Mouse (Mus musculus): ENCODE results near the gene Ccdc40. TPM values are rescaled to one million over a fixed set of nuclear protein-coding genes. Genes with fewer than 3 reads are reported as not detected.

Gene Ccdc40
- polyA plus RNA-seq, 1 experiment from 2014 or later, result 12.0 TPM

- Histone ChIP-seq H3K27me3 (ENCODE audit: control insufficient read depth, insufficient read depth, low read length) (no peaks in the 10 kb centered on the region), H3K27ac (ENCODE audit: low read depth, low read length) (no peak overlapping the region), H3K36me3 (ENCODE audit: control insufficient read depth, insufficient read depth, low read length) (no peaks in the 10 kb centered on the region), H3K4me2 (ENCODE audit: low read depth, low read length) (no peak overlapping the region), H3K9me3 (ENCODE audit: control insufficient read depth, low read length) (no peaks in the 10 kb centered on the region), H3K4me3 (ENCODE audit: low read depth, low read length) (no peak overlapping the region), H3K9ac (replicated peaks; ENCODE audit: low read depth, low read length) (no peak overlapping the region), H3K4me1 (ENCODE audit: control insufficient read depth, insufficient read depth, low read length) (no peaks in the 10 kb centered on the region)
- peak; percentile 28; the same call in 1 of the 2 replicates for ATAC-seq (ENCODE audit: low read depth)
- WGBS, result 50% methylated on average over 12 of the region's 16 CpGs
These were observed 76.7 kb downstream of the Ccdc40 start for GRCm38 (mm10) chr11:119304904-119305712.

DNA sequence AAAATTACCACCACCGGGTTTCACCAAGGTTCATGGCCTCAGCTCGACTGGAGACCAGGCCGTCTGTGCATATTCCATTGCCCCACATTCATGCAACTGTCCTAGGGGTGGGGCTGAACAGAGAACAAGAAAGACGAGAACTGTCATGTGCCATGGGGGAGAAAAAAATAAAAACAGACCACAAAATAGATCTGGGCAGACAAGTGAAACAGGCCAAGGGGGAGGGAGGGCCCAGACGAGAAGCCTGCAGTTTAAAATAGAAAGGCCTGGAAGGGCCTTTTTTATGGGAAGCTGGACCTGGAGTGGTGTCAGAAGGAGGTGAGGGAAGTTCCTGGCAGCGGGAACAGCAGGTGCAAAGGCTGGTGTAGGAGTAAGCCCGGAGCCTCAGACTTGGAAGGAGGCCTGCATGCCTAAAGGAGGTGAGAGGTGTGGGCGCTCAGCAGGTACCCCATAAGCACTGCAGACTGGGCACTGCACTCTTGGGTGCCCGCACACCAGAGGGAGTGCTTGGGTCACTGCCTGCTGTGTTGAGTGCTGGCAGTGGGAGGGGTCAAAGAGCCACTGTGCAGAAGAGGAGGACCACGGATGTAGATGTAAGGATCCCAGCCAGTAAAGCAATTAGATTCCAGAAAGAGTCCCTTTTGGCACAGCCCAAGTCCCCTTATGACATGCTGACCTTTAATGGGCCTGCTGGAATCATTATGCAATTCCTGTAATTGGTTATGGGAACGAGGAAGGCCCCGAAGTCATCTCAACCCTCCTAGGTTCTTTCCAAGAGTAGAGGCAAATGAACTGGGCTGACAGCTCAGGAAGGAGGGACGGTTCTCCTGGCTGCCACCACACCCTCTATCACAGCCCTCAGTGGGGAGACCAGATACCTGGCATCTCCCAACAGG, 78.6 kb downstream of the Ccdc40 start:
- H3K4me3 ChIP-seq (ENCODE audit: low read depth, low read length), result no peak overlapping the region
- no peak overlapping the region for H3K4me2 ChIP-seq (ENCODE audit: low read depth, low read length)
- ATAC-seq (ENCODE audit: low read depth), result no peak
- H3K9ac ChIP-seq (replicated peaks; ENCODE audit: low read depth, low read length), result no peak overlapping the region
- H3K27me3 ChIP-seq (ENCODE audit: control insufficient read depth, insufficient read depth, low read length), result no peaks in the 10 kb centered on the region
- H3K9me3 ChIP-seq (ENCODE audit: control insufficient read depth, low read length), result no peaks in the 10 kb centered on the region
- H3K4me1 ChIP-seq (ENCODE audit: control insufficient read depth, insufficient read depth, low read length), result no peaks in the 10 kb centered on the region
- H3K27ac ChIP-seq (ENCODE audit: low read depth, low read length), result no peak overlapping the region
- 59% methylated on average over 13 of the region's 13 CpGs for WGBS
- H3K36me3 ChIP-seq (ENCODE audit: control insufficient read depth, insufficient read depth, low read length), result no peaks in the 10 kb centered on the region

- ATAC-seq (ENCODE audit: low read depth), result no peak
- no peaks in the 10 kb centered on the region for H3K36me3 ChIP-seq (ENCODE audit: control insufficient read depth, insufficient read depth, low read length)
- no peaks in the 10 kb centered on the region for H3K9me3 ChIP-seq (ENCODE audit: control insufficient read depth, low read length)
- no peaks in the 10 kb centered on the region for H3K27me3 ChIP-seq (ENCODE audit: control insufficient read depth, insufficient read depth, low read length)
- no peak within 1 kb of the TSS for H3K4me2 ChIP-seq (ENCODE audit: low read depth, low read length)
- WGBS, result 58% methylated on average over 1 of the region's 1 CpGs
- no peaks in the 10 kb centered on the region for H3K4me1 ChIP-seq (ENCODE audit: control insufficient read depth, insufficient read depth, low read length)
- no peak within 1 kb of the TSS for H3K9ac ChIP-seq (replicated peaks; ENCODE audit: low read depth, low read length)
- no peak within 1 kb of the TSS for H3K27ac ChIP-seq (ENCODE audit: low read depth, low read length)
- H3K4me3 ChIP-seq (ENCODE audit: low read depth, low read length), result no peak within 1 kb of the TSS
These were observed 79.2 kb downstream of the Ccdc40 start, which contains the start of gene Card14 for GRCm38 (mm10) chr11:119307658-119307867. Gene Card14, plus strand, starts transcription at chr11:119307768.

DNA sequence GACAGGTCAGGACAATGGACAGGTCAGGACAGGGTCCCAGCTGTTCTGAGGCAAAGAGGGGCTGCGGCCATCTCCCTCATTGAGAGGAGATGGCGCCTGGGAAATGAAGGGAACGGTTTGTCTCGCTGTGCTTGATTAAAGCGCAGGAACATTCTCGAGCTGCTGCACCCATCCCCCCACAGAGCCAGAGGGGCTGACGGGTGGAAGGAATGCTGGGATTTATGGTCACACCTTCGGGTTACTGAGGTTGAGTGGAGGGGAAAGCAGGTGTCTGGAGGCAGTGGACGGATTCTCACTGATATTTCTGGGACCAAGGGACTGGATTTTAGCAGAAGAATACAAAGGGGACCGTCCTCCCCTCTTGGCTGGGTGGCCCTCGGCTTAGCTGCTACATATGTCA, 79.5 kb downstream of the Ccdc40 start:
- H3K4me3 ChIP-seq (ENCODE audit: low read depth, low read length), result no peak overlapping the region
- H3K27ac ChIP-seq (ENCODE audit: low read depth, low read length), result no peak overlapping the region
- H3K9me3 ChIP-seq (ENCODE audit: control insufficient read depth, low read length), result no peaks in the 10 kb centered on the region
- no peaks in the 10 kb centered on the region for H3K4me1 ChIP-seq (ENCODE audit: control insufficient read depth, insufficient read depth, low read length)
- H3K36me3 ChIP-seq (ENCODE audit: control insufficient read depth, insufficient read depth, low read length), result no peaks in the 10 kb centered on the region
- no peaks in the 10 kb centered on the region for H3K27me3 ChIP-seq (ENCODE audit: control insufficient read depth, insufficient read depth, low read length)
- H3K4me2 ChIP-seq (ENCODE audit: low read depth, low read length), result no peak overlapping the region
- 21% methylated on average over 11 of the region's 11 CpGs for WGBS
- H3K9ac ChIP-seq (replicated peaks; ENCODE audit: low read depth, low read length), result no peak overlapping the region
- no peak for ATAC-seq (ENCODE audit: low read depth)

- Histone ChIP-seq H3K9ac (replicated peaks; ENCODE audit: low read depth, low read length) (no peak overlapping the region), H3K4me3 (ENCODE audit: low read depth, low read length) (no peak overlapping the region), H3K27ac (ENCODE audit: low read depth, low read length) (no peak overlapping the region), H3K36me3 (ENCODE audit: control insufficient read depth, insufficient read depth, low read length) (no peaks in the 10 kb centered on the region), H3K4me1 (ENCODE audit: control insufficient read depth, insufficient read depth, low read length) (no peaks in the 10 kb centered on the region), H3K27me3 (ENCODE audit: control insufficient read depth, insufficient read depth, low read length) (no peaks in the 10 kb centered on the region), H3K9me3 (ENCODE audit: control insufficient read depth, low read length) (no peaks in the 10 kb centered on the region), H3K4me2 (ENCODE audit: low read depth, low read length) (no peak overlapping the region)
- 23% methylated on average over 9 of the region's 10 CpGs for WGBS
- no peak for ATAC-seq (ENCODE audit: low read depth)
These were observed 82.2 kb downstream of the Ccdc40 start for GRCm38 (mm10) chr11:119310621-119311020.

- 82% methylated on average over 17 of the region's 17 CpGs for WGBS
These were observed 86.0 kb downstream of the Ccdc40 start for GRCm38 (mm10) chr11:119314252-119314936.

More at GRCm38 (mm10) chr11:119314252-119314936, 86.0 kb downstream of the Ccdc40 start:
- Histone ChIP-seq H3K27me3 (ENCODE audit: control insufficient read depth, insufficient read depth, low read length) (no peaks in the 10 kb centered on the region), H3K36me3 (ENCODE audit: control insufficient read depth, insufficient read depth, low read length) (no peaks in the 10 kb centered on the region), H3K4me1 (ENCODE audit: control insufficient read depth, insufficient read depth, low read length) (no peaks in the 10 kb centered on the region), H3K9me3 (ENCODE audit: control insufficient read depth, low read length) (no peaks in the 10 kb centered on the region), H3K4me2 (ENCODE audit: low read depth, low read length) (no peak overlapping the region), H3K9ac (replicated peaks; ENCODE audit: low read depth, low read length) (no peak overlapping the region), H3K27ac (ENCODE audit: low read depth, low read length) (no peak overlapping the region), H3K4me3 (ENCODE audit: low read depth, low read length) (no peak overlapping the region)
- no peak for ATAC-seq (ENCODE audit: low read depth)

Other genes starting within 250 kb of the Ccdc40 start
- gene Enpp7, start 240.4 kb upstream of the Ccdc40 start, polyA plus RNA-seq (2014; fragmentation: Nextera tagmentation; extraction: Ambion mirVana), result not detected in 2 replicates
- gene Cbx2, start 205.6 kb upstream of the Ccdc40 start, polyA plus RNA-seq (2014; fragmentation: Nextera tagmentation; extraction: Ambion mirVana), result 5.7 and 11.5 TPM in 2 replicates
- gene Cbx8, start 187.6 kb upstream of the Ccdc40 start, polyA plus RNA-seq (2014; fragmentation: Nextera tagmentation; extraction: Ambion mirVana), result 7.7 and 10.1 TPM in 2 replicates
- 14.5 and 15.1 TPM in 2 replicates for gene Cbx4, start 142.4 kb upstream of the Ccdc40 start, polyA plus RNA-seq (2014; fragmentation: Nextera tagmentation; extraction: Ambion mirVana)
- gene Tbc1d16, start 73 bp upstream of the Ccdc40 start, polyA plus RNA-seq (2014; fragmentation: Nextera tagmentation; extraction: Ambion mirVana), result 34.0 and 37.9 TPM in 2 replicates
- 66.0 and 69.1 TPM in 2 replicates for gene Gaa, start 39.3 kb downstream of the Ccdc40 start, polyA plus RNA-seq (2014; fragmentation: Nextera tagmentation; extraction: Ambion mirVana)
- gene Eif4a3, start 71.5 kb downstream of the Ccdc40 start, polyA plus RNA-seq (2014; fragmentation: Nextera tagmentation; extraction: Ambion mirVana), result 240 and 251 TPM in 2 replicates
- gene Card14, start 79.2 kb downstream of the Ccdc40 start, polyA plus RNA-seq (2014; fragmentation: Nextera tagmentation; extraction: Ambion mirVana), result 0.25 and 0.32 TPM in 2 replicates
- 4.4 and 5.0 TPM in 2 replicates for gene Sgsh, start 127.0 kb downstream of the Ccdc40 start, polyA plus RNA-seq (2014; fragmentation: Nextera tagmentation; extraction: Ambion mirVana)
- 5.1 and 5.2 TPM in 2 replicates for gene Slc26a11, start 127.0 kb downstream of the Ccdc40 start, polyA plus RNA-seq (2014; fragmentation: Nextera tagmentation; extraction: Ambion mirVana)
- gene Rnf213, start 164.5 kb downstream of the Ccdc40 start, polyA plus RNA-seq (2014; fragmentation: Nextera tagmentation; extraction: Ambion mirVana), result 0.72 and 1.7 TPM in 2 replicates

Measured in neural tube, embryonic 14.5 days (tissue).